Mouse (Mus musculus): ENCODE results near the gene Sobp.

Sobp gene

DNA sequence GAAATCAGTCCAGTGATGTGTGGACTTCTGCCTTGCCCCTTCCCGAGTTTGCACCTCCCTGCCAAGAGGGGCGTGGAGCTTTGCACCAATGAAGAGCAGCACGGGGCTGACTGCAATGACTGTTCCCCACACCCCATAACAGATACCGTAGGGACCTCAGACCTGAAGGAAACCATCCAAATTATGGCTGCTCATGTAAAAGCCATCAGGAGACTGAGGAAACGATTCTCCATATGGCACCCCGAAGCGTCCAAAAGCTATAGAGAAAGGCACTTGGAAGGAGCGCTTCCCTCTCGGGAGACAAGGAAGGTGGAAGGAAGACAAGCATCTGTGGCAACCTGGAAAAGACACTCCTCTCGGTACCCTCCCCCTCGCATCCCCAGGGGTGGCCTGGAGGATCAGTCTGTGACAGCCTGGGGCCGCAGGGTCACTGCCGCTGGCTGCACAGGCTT is 180.0 kb downstream of the Sobp start:
- no peak for DNase-seq (ENCODE audit: low spot score in 2 of 2)

DNA sequence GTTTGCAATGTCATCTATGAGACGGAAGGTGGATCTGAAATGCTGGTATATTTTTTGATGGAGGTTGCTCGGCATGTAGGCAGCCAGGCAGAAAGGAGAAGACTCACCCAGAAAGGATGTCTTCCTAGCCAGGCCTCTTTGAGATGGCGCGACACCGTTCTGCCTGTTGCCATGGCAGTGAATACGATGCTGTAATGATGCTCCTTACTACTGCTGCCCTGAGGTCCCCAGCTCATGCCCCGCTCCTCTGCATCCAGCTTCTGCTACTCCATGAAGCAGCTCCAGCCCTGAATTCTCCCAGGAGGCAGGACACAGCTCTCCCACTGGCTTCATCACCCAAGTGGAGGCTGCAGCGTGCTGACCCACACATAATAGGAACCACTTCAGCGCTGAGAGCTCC is 183.3 kb downstream of the Sobp start:
- DNase-seq (ENCODE audit: low spot score in 2 of 2): no peak

DNA sequence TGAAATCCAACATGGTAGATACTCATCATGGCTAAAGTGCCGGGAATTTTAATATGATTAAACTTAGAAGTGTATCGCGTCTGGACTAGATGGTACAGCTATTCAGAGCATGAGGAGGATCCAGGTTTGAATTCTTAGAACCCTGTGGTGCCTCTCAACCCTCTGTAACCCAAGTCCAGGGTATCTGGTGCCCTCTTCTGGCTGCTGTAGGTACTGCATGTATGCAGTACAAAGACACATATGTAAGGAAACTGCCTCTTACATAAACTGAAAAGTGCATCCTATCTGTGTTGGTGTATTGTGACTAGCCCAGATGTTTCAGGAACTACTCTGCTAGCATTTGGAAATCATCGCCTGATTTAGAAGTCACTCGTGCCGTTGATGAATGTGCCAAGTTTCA is 184.4 kb downstream of the Sobp start:
- no peak for DNase-seq (ENCODE audit: low spot score in 2 of 2)

DNA sequence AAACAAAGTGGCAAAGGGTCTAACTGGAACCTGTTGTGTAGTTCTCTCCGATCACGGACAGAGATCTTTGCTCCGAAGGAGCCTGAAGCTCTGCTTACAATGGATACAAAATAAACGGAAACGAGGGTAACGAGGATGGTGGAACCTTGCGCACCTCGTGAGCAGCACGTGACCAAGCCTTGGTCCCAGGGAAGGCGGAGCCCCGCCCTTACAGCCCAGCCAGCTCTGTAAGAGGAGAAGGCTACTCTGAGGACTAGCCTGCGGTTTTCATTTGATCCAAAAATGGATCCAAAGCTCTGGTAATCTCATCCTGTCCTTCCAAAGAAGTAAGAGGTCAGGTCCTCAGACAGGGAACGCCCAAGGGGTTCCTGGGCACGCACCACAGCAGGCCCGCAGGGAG is 185.7 kb downstream of the Sobp start:
- DNase-seq (ENCODE audit: low spot score in 2 of 2): no peak

DNA sequence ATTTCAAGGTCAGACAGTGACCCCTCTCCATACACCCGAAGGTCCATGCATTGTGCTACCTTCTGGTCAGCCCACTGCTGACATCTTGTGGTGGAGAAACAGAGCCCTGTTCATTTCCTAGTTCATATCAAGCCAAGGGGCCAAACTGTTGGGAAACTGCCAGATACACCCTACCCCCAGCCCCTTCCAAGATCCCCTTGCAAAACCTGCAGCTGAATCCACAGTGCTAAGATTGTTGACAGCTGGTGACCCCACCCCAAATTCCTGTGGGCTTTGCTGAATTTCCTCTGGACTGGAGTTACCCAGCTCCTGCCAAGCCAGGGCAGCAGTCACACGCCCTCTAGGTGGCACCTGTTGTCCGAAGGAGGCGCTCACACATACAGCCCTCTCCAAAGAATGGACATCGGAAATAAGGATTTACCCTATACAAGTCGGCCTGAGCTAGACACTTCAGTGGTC is 186.7 kb downstream of the Sobp start:
- DNase-seq (ENCODE audit: low spot score in 2 of 2): no peak

DNA sequence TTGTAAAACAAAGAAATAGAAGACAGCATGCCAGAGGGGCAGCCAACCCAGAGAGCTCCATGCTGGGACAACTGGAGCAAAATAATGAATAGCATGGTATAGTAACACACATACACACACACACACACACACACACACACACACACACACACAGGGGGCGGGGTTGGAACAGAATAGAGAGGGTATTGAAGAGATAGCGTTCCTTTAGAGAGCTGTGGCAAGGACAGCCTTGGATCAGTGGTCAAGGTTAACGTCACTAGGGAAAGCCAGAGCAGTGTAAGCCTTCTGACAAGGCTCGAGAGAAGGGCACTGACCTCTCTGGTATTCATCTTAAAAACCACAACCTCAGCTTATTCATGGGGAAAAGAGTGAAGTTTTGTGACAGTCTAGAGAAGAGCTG is 189.4 kb downstream of the Sobp start:
- DNase-seq (ENCODE audit: low spot score in 2 of 2): no peak

DNA sequence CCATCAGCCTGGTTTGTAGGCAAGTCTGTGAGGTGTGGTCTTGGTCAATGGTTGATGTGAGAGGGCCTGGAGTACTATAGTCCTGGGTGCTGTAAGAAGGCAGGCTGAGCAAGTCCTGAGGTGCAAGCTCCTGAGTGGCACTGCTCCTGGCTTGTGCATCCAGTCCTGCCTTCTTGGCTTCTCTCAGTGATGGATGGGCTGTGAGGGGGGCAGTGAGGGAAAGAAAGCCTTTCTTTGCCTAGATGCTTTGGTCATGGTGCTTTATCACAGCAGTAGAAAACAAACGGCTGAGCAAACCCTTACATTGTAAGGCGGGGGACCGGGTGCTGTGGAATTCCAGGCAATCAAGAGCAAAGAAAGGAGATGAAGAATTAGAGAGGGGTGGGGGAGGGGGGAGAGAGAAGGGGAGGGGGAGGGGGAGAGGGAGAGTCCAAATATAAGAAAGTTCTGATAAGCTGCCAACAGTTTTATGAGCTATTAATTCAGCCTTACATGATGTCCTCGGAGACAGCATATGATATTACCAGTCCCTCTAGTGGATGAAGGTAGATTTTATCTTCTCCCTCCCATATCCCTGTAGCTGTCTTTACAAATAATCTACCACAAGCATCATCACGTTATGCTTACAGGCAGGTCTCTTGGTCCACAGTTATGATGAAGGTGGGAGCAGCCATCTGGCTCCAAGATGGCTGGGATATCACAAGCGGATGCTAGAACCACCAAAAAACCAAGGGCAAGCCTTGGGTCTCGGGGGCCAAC is 193.2 kb downstream of the Sobp start:
- no peak for DNase-seq (ENCODE audit: low spot score in 2 of 2)

DNA sequence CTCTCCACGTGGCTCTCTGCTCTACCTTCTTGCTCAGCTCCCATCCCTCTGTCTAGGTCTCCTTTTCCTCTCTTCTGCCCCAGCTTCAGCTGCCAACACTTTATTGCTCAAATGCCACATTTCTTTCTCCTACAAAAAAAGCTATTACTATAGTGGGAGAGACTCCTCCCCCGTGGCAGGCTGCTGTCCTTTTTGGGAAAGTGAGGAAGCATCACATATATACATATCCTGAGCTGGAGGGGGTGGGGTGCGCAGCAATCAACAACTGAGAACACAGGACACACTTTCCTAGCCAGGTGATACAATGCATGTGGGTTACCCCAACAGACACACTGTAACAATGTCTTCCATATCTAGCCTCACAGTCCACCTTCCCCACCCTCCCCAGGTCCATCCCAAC is 196.0 kb downstream of the Sobp start:
- no peak for DNase-seq (ENCODE audit: low spot score in 2 of 2)

DNA sequence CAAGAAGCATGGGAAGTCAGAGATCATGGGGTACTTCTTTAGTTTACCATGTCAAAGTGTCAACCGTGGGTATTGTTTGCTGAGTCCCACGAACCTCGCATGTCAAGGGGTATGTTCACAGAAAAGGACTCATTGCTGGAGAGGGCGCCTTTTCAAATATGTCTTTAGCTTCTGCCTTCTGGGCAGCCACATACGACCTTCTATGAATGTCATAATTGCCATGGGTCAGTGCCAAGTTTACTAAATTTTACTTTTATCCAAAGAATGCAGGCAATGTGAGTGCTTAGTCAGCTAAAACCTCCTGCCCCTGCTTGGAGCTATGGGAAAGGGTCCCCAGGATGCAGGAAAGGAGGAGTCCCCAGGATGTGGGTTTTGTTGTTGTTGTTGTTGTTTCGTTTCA is 197.8 kb downstream of the Sobp start:
- DNase-seq (ENCODE audit: low spot score in 2 of 2): no peak

DNA sequence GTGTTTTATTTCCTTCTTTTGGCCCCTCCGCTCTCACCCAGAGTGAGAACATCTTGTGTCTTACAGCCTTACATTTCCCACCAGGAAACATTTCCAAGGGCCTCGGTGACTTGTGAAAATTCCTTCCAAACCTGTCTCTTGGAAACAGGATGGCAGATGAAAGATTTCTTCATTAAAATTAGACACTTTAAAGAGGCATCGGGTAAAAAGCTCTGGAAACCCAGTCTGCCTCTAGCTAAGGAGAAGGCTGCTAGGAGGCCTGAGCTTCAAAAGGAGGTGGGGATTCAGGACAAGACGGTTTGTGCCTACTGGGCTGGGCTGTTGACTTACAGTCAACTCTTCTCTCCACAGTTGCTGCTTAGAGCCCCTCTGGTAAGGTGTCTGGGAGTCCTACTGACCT is 200.8 kb downstream of the Sobp start:
- DNase-seq (ENCODE audit: low spot score in 2 of 2): no peak

DNA sequence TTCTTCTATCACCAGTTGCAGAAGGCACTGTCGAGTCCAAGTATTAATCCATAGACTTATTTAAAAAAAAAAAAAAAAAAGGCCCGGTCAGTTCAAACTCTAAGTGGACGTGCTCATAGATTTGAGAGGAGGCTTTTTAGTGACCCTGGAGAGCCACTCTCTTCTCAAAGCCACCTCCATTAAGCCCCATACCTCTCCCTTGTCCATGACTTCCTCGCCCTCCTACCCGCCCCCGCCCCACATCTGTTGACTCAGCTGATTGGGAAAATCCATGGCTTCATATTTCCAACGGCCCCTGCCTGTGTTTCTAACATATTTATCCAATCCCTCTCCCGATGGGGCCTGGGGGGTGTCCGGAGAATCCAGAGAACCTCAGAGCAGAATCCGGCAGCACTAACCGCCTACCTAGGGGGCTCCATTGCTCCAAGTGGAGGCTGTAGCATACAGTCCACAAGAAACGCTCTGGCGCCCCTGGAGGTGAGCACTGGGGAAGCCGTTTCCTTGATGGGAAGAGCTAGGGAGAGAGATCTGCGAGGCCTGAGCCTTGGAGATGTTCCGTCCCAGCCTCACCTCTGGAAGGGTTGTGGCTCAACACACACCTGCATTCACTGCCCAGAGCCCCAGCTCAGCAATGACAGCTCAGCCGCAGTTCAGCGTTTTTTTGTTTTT is 201.7 kb downstream of the Sobp start:
- DNase-seq (ENCODE audit: low spot score in 2 of 2): peak; percentile 39 to 64

DNA sequence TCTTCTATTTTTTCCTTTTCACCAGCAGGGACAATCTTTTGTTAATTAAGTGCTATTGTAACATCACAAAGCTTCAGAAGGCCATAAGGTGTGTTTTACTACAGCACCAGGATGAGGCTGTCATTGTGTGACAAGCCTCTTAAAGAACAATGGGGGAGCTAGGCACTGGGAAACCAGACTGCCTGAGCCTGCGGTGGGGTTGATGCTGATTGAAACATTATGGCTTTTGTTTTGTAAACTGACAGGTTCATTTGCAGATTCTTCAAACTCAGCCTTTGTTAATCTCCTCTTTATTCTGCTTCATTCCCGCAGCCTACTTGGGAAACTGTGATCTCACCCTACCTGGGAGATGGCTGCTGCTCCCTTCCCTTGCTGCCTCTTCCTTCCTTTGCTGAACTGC is 206.0 kb downstream of the Sobp start:
- DNase-seq (ENCODE audit: low spot score in 2 of 2): no peak

DNA sequence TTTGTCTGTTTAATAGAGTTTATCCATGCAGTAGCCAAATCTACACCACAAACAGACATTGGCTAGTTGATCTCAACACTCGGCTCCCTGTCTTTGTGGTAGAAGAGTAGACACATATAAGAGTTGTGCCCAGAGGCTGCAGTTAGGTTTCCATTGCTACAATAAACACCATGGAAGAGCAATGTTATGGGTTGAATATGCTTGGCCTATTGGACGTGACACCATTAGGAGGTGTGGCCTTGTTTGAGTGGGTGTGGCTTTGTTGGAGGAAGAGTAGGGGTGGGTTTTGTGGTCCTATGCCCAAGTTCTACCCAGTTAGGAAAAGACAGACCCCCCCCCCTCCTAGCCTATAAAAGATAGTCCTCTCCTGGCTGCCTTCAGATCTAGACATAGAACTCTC is 211.3 kb downstream of the Sobp start:
- DNase-seq (ENCODE audit: low spot score in 2 of 2): no peak

DNA sequence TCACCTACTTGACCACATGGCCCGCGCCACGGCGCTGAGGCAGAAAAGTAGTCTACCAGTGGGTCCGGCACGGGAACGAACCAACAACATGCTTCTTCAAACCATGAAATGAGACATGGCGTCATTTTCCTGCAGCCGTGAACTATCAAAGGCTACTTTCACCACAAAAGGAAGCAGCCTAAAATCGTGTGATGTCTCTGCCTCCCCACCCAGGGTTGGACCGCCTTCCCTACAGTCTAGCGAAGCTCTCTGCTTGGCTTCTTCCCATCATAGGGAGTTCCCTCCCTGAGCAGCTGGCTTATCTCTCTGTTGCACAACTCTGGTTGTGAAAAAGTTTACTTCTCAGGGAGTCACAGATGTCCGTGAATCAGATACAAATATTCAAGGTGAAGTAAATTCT is 211.7 kb downstream of the Sobp start:
- DNase-seq (ENCODE audit: low spot score in 2 of 2): no peak

DNA sequence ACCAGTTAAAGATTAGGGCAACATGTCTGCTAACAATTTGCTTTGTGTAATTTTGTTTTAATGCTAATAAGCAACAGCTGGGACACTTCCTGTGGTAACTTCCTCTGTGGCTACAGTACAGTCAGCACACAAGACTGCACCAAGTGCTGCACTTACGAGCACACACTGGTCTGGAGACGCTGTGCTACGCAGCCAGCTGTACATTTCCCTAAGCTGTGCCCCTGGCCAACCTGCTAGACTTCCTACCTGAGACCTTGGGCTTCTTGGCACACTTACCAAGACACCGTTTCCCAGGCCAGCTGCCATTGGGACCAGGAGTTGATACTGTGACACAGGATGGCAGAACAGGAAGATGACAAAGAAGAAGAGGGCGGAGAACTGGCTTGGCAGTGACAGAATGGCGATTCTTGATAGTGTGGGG is 212.1 kb downstream of the Sobp start:
- no peak for DNase-seq (ENCODE audit: low spot score in 2 of 2)

DNA sequence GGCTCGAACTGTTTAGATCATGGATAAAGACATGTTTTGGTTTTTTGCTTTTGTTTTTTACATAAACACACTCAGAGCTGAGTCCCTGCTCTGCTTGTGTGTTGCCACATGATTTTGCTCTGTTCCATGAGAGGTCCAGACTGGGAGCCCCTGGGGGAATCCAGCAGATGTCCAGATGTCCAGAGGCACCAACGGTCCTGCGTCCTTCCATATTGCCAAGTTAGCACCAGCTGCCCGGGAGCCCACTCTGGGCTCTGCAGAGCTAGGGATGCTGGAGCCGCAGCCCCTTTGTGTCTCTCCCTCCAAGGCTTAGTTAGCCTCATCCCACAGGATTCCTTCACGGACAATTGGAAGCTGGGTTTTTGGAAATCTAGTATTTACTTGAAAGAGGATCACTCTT is 212.6 kb downstream of the Sobp start:
- DNase-seq (ENCODE audit: low spot score in 2 of 2): no peak

DNA sequence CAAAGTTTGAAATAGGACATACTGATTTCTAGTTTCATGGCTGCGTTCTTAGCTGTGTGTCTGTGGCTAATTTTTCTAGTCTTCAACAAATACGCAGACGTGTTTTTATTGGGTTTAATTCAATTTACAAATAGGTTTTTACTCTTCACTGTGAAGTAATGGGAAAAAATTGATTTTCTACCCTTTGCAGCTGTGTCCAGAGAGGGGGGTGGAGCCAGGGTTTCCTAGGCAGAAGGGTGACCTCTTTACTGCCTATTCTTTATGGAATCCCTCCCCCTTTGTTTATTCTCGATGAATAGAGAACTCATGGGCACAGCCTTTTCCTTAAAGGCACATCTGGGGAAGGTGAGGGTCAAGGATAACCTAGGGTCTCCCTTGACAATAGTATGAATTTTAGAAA is 215.6 kb downstream of the Sobp start:
- no peak for DNase-seq (ENCODE audit: low spot score in 2 of 2)

DNA sequence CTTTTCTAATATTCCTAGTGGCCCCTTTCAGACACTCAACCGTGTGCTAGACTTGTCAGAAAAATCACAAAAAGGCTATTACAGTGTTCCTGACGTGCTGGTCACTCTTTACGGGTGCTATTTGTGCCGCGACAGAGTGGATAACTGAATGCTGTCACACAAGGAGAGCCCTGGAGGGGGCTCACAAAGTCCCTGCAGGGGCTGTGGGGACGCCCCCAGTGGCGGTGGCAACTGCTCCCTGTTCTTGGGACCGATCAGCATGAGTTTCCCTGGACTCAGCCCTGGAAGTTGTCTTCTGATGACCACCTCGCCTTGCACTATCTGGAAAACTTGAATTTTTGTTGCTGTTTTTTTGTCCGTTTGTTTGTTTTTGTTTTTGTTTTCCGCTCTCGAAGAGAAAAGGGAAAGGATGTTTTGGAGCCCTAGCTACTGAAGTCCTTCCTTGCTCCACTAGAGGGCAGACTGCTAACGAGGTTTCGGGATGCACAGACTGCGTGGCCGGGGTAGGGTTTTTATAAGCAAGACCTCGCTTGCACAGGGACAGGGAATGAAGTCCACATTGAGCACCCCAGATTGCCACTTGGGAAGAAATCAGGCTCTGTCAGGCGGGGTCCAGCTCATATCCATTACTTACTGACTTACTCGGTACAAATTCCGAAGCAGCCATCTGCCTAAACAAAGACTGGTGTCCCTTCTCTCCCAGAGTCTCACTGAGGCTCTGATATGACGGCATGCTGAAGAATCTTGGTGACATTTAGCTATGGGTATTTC is 216.3 kb downstream of the Sobp start:
- peak in 1 of 2 experiments; percentile 67 for DNase-seq (ENCODE audit: low spot score in 2 of 2)

DNA sequence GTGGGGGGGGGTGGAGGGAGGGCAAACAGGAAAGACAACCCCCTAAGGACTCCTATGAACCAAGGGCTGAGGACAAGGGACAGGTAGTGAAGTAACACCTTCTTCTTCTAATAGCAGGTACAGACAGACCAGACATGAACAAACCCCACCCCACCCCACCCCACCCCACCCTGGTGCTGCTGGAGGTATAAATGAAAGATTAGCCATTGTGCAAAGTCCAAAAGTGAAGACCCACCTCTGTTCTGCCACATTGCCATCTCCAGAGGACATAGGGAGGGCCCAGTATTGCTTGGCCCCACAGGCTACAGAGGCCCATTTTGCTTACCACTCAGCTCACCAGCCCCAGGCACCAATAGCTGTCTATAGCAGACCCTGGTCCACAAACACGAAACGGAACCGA is 219.1 kb downstream of the Sobp start:
- no peak for DNase-seq (ENCODE audit: low spot score in 2 of 2)

DNA sequence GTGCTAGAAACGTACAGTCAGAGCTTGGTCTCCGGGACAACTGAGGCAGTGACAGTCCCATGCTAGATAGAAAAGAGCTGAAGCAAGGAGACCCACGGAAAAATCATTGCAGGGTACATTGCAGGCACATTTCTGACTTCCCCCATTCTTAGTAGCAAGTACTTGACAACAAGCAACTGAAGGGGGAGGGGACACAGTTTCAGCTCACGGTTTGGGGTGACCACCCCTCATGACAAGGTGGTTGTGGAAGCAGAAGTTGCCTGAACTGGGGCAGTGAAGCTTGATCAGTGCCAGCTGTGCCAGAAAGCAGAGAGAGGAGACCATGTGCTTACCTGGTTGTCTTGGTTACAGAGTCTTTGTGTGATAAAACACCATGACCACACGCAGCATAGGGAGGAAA is 220.7 kb downstream of the Sobp start:
- DNase-seq (ENCODE audit: low spot score in 2 of 2): no peak

All from frontal cortex, postnatal 14 days (tissue).